Mouse (Mus musculus) lung, postnatal 4 days (tissue): ENCODE measurements around the gene Tcf7l2.

Source experiments
- DNase-seq, 2 experiments: peaks; one replicate each; pipeline ENCODE4 v3.0.0; 2021

The Tcf7l2 gene

DNA sequence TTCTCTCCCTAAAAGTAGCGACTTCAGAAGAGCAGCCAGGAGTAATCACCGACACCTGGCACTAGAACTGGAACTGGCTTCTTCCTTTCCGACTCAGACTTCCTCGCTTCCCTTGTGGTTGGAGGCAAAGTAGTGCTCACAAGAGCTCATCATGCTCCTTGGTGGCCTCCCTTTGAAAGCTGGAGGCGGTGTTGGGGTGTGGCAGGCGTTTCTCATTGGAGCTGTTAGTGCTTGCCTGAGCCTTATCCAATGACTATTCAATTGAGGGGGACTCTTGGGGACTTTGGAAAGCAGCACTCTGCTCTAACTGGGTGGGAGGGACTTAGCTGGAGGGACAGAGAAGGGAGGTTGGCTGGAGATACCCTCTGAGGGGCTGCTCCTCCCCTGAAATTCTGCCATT is 9.1 kb upstream of the Tcf7l2 start:
- no peak for DNase-seq

DNA sequence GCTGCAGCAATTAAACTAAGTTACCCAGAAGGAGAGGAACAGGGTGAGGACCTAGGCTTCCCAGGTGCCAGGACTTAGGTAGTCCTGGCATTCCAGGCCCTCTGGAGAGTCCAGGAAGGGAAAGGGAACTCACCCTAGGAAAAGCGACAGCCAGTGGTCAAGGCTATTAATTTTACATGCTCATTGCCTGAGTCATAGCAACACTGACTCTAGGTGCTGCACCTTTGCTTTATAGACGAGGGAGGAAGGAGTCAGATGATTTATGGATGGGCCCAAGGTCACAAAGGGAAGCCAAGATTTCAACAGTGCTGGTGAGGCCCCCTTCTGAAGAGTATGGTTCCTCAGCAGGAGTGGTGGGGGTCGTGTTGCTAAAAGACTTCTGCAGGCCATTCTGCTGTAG is 8.6 kb upstream of the Tcf7l2 start:
- DNase-seq = no peak

DNA sequence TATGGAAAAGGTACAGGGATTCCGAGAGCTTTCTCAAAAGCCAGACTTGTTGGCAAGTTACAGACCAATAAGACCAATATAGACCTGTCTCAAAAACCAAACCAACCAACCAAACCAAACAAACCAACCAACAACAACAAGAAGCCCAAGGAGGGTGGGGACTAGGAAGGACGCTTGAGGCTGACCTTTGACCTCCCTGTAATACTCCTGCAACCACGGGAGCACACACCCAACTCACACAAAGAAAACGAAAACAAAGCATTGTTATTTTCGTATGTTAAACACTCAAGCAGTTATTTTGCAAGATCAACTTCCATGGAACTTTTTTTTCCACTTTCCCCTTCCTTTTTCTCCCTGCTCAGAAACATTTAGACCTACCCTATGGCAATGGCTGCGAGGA is 5.6 kb upstream of the Tcf7l2 start:
- DNase-seq = no peak

DNA sequence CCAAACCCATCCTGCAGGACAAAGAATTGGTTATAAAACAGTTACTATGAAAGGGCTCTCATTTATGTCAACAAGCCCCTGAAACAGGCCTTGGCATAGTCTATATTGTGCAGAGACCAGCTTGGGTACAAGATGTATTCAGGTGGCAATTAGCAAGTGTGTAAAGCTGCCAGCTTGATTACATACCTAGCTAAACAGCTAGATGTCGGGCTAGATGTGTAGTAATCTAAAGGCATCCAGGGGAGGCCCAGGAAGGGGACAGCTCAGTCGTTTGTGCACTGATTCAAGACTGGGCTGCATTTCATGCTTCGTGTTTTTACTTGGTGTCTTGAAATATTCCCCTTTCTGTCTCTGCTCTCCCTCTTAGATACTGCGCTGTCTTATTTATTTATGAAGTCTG is 1.9 kb upstream of the Tcf7l2 start:
- DNase-seq = no peak

DNA sequence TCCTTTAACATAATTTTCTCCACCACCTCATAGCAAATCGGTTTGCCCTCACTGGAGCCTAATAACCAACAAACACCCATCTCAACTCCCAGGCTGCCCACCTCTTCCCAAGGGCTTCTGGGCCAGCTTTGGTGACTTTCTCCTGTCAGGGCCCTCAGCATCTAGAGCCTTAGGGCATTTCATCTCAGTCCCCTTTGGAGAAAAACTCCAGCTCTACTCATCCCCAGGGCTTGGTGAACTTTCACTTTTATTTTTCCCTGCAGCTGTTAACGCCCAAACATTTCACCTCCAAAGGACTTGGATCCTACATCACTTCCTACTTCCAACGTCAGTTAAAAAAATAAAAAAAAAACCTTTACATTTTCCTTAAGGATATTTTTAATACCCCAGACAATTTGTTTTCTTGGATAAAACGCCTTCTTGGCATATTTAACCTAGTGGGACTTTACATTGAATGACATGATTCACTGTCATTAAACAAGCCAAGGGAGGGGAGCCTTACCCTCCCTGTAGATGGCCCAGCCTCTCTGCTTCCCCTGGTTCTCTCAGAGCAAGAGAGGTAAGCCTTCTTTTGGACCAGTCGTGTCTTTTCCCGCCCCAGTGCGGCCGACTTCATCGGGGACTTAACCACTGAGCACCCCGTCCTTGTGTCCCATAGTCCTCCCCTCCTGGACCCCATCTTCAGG is 724 bp upstream of the Tcf7l2 start:
- peak in 1 of 2 experiments; percentile 11 for DNase-seq

DNA sequence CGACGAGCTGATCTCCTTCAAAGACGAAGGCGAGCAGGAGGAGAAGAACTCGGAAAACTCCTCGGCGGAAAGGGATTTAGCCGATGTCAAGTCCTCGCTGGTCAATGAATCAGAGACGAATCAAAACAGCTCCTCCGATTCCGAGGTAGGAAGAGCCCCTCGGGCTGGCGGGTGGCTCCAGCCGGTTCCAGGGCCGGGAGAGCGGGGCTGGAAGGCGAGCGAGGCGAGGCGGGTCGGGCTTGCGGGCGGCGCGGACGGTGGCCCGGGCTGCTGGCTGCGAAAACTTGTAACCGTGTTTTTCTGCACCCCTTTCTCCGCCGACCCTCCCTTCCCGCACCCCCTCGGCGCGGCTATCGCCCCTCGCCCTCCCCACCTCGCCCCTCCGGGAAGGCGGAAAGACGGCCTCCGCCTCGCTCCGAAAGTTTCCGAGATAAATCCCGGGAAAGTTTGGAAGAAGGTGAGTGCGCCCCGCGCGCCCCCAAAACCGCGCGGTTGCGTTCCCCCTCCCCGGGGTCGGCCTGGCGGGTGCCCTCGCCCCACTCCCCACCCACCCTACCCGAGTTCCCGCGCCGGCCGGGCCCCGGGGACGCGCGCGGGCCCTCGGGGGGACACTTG is 873 bp downstream of the Tcf7l2 start:
- DNase-seq = peak; percentile 64 to 67

DNA sequence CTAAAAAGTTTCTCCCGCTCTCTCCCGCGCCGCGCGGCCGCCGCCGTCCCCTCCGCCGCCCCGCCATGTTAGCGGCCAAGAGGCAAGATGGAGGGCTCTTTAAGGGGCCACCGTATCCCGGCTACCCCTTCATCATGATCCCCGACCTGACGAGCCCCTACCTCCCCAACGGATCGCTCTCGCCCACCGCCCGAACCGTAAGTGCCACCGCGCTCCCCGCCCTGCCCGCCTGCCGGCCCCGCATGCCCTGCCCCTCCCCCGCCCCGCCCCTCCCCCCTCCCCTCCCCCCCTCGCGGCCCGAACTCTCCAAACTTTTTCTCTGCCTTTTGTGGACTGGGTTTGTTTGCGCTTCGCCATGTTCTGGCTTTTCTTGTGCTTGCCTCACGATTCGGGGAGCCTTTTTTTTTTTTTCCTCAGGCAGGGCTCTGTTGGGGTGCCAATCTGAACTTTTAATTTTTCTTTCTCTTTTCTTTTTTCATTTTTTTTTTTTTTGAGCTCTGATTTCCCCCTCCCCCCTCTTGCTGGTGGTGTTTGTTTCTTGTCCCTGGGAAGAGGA is 1.5 kb downstream of the Tcf7l2 start:
- peak; percentile 68 to 74 for DNase-seq

DNA sequence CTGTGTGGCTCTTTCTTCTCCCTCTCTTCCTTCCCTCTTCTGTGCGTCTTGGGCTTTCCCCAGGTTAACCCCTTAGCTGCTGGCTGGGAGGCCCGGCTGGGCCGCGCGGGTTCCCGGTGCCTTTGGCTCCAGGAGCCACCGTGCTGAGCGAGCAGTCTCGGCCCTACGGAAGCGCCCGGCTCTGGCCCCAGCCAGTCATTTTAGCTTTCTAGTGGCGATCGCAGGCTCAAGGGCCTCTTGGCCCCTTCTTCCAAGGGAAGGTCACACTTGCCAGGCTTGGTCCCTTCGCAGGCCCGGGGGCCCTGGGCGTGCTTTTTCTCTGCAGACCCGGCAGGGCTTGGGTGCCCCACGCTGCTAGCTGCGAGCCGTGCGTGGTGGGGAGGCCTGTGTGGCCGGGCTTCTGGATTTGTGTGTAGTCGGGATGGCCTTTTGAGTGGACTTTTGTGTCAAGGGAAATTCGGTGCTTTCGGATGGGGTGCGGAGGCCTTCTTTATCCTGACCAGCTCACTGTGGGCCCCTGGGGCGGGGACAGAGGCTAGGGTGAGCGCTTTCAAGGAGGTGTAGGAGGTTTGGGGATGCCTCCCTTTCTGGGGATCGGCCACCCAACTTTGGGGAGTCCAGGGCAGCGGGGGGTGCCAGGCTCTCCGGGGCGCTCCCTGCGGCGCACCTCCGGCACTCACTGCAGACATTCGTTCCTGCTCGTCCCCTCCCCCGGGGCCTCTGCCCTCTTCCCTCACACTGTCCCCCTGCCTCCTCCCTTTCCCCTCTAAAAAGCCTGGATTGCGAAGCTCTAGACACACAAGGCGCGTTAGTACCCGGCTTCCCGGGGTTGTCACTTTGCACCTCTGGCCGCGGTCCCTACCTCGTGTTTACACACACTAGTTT is 2.2 kb downstream of the Tcf7l2 start:
- peak; percentile 80 to 82 for DNase-seq

DNA sequence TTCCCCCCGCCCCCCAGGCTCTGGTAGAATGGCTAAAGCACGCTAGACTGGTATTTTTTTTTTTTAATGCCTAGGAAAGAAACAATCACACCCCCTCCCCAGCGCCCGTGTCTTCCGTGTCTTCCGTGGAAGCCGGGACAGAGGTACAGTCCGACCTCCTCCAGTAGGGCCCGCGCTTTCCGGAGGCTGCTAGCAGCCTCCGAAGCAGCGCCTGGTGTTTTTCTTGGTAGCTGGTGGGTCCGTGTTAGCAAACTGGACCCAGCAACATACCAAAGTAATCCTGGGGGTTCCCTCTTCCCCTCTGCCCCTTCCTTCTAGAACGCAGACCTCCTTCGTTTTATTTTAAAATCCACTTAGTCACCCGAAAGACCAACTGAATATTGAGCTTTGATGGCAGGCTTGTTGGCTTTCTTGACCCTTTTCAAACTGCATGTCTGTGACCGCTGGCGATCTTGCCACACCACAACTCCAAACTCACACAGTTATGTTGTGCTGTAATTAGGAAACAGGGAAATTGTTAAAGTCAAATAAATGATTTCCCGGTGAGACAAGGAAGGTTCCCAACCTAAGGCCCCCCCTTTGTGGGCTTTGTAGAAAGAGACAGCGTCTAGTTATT is 3.1 kb downstream of the Tcf7l2 start:
- DNase-seq = peak in 1 of 2 experiments; percentile 13

DNA sequence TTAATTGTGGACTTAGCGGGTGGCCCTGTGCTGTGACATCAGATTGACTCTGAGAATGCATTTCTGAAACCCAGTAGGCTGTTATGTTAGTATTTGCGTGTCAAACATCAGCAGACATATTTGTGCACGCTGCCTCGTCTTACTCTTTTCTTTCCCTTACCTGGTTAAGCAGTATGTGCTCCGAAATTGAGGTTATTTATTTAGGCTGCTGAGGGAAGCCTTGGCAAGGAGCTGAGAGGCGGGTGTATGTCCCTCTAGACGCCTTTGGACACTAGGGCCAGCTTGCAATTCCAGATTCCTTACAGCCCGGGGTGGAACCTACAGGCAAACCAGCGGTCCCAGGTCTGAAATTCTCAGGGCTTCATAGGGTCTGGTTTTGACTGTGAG is 3.6 kb downstream of the Tcf7l2 start:
- DNase-seq = no peak

DNA sequence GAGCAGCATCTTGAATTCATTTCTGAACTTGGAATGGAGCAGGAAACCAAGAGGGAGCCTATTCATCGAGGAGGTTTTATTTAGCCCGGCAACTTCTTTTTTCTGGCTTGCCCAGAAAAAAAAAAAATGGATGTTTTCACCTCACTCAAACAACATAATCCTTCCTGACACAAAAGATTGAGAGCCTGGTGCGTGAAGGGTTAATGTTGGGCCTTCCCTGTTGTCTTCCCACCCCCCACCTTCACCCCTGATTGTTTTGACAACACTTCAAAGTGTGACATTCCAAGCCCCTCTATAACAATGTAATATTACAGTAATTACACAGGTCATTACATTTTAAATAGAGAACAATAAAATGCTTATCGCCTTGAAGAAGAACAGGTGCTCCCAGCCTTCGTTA is 4.6 kb downstream of the Tcf7l2 start:
- DNase-seq = no peak

DNA sequence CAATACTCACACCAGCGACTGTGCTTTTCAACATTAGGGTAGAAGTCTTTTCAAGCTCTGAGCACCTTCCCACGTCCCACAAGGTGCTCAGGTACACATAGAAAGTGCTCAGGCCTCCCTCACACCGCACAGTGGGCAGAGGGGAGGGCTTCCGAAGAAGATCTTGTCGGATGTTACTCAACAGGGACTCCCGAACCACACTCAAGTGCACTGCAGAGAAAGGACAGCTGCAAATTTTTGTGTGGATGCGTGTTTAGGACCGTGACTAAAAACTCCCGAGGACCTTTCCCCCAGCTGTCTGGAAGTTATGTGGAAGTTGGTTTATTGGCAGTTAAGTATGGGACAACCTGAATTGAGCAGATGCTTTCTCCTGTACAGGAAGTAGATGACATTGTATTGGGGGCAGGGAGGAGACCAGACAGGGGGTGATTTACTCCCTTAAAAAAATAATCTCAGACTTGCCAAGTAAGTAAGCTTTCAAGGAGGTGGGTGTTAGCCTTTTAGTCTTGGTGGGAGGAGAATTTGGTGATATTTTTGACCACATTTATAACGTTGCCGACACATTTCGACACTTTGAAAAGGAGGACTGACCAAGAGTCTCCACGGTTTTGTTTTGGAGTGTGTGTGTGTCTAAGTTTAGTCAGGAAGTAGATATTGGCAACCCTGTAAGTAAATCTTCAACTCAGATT is 5.8 kb downstream of the Tcf7l2 start:
- DNase-seq = no peak

DNA sequence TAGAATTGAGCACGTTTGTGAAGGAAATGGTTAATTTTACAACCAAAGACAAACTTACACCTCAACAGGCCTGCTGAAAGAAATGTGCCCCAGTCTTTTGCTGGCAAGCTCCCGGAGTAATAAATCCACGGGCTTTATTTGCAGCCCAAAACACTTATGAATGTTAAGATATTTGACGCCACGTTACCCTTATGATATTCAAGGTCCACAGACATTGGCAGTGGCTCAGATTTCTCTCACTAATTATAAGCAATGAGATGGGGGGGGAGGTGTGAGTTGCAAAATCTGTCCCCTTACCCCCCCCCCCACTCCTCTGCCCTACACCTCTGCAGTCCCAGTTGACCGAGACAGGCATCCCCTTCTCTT is 6.3 kb downstream of the Tcf7l2 start:
- DNase-seq = no peak

DNA sequence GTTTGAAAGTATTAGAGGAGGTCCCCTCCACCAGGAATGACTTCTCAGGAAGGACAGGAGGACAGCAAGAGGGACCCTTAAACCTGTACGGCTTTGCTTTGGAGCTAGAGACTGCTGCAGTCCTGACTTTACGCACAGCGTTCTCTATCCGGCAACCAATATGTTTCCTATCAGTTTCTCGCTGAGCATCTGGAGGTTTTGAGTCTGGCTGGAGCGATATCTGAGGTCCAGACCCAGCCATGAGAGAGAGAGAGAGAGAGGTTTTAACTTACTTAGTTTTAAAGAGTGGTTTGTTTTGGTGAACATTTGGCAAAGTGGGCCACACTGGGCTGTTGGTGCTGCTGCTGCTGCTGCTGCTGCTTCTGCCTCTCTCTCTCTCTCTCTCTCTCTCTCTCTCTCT is 7.2 kb downstream of the Tcf7l2 start:
- DNase-seq = no peak

DNA sequence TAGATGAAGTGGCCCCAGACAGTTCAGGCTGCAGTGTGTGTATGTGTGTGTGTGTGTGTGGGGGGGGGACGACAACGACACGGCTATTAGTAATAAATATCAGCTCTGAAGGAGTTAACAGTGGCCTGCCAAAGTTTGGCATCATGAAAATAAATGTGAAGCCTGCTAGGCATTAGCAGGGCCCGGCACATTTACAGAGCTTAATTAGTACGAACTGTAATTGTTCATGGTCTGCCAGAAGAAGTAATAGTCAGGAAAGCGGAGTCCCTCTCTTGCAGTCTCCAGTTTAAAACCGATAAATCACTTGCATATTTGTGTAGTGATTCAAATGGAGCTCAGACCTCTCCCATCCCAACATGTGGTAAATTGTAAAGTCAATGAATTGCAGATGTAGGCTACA is 7.9 kb downstream of the Tcf7l2 start:
- DNase-seq = no peak

DNA sequence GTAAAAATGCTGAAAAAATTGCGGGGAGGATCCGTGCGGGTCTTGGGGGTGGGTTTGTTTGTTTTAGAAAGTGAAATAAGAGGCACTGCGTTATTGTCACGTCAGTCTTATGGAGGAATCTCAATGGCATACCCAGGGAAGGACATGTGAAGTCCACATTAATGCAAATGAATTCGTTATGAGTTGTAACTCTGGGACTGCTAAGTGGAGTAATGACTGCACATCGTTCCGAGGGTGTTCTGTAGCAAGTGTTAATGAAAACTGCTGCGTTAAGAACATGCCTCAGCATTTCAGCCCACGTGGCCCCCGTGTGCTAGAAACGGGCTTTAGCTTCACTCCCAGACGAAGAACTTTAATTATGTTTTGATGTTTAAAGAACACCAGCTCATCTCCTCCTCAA is 8.4 kb downstream of the Tcf7l2 start:
- DNase-seq = no peak

DNA sequence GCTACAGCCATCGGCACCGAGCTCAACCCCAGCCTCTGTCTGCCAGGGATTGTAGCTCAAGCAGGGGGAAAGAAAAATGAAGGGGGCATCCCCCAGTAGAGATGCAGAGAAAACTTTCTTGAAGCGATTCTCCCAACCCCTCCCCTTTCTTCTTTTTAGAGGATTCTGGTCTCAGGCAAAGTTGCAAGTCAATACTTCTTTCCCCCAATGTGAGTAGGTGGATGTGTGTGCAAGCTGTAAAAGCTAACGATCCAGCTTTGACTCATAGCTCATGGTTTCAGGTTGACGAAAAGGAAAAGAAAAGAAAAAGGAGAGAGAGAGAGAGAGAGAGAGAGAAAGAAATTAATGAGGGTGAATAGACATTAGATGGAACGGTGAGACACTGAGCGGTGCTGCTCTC is 8.8 kb downstream of the Tcf7l2 start:
- no peak for DNase-seq

DNA sequence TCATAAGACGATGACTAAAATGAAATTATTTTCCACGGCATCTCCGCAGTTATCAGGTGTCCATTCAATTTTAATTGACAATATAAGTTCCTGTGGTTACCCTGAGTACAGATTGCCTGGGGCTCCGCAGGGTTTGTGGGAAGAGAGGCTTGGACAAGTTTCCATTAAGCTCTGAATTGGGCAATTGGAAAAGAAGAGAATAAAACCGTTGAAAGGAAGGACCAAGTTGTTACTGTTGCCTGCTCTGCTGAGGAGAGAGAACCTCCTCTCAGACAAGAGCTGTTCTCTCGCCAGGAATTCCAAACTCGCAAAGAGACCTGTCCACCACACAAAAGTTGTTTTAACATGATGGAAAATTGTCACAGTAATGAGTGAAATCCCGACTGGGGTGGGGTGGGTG is 11.2 kb downstream of the Tcf7l2 start:
- no peak for DNase-seq

DNA sequence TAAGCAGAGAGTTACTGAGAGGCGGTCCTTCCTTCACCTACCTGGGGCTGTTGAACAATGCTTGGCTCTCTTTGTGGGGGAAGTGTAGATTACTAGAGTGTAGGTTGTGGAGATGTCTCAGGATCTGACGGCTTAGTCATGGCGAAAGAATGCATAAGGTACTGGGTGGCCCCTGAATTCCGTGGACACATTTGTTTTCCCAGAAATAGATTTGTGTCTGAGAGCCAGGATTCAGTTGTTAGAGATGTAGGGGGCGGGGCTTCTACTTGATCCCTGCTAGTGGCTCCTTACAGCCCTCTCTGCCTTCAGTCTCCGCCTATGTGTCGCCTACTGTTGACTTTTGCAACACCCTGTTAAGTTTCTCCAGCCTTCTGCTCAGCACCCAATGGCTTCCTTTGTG is 12.7 kb downstream of the Tcf7l2 start:
- DNase-seq = peak; percentile 35 to 36

DNA sequence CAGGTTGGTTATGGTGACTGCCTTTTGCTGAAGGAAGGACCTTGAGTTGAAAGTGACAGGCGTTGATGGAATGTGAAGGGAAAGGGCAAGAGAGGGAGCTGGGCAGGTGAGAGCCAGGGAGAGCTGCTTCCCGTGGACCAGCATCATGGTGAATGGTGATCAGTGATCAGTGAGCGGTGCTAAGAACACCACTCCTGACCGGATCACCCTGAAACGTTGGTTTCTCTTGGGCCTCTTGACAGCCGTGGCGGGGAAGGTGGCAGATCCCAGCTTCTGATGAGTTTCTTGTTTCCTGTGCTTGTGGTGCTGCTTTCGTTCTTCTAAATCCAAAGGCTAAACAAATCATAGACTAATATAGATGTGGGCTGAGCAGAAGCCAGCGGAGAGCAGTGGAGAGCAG is 13.8 kb downstream of the Tcf7l2 start:
- DNase-seq = no peak

DNA sequence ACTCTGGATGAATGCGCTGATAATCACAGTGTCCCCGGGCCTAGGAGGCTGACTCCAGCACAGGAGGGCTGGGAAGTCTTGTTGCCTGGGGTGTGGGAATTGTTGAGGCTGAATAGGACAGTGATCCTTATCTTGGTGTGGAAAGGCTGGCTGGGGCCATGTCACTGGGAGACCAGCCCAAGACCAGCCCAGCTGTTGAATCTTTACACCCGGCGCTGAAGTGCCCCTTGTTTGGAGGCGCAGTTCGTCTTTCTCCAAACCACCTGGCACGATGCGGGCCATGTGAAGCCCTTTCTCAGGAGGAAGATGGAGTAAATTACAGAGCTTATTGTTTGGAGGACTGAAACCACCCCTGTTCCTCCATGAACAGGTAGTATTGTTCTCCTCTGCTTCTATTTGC is 15.1 kb downstream of the Tcf7l2 start:
- DNase-seq = no peak

DNA sequence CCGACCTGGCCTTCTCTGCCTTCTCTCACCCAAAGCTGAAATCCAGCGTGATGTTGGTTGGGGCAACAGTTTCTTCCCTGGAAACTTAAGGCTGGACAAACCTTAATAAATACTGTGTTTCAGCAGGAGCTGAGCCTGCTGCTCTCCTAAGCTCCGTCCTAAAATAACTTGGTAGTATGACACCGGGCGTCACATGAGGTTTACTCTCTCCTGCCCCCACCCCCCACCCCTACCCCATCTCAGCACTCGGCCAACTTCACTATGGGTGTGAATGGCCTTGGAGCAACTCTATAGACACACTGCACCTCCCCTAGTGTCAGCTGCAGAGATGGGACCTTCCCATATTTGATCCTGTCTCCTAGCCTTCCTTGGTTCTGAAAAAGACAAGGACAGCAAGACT is 15.8 kb downstream of the Tcf7l2 start:
- DNase-seq = no peak

DNA sequence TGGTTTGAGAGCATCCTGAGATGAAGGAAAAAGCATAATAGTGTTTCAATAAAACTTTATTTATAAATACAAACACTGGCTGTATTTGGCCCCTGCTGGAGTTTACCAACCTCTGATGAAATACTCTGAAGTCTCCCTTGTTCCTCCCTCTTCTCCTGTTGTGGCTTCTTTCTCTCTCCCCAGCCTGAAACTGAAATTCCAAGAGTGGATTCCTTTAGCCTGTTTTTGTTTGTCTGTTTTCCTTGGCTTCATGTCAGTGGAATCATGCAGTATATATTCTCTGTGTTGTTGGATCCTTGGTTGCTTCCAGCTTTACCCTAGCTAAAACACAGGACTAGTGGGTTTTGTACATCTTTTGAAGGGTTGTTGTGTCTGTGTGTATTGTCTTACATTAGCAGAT is 16.5 kb downstream of the Tcf7l2 start:
- no peak for DNase-seq
